Mouse (Mus musculus): ENCODE results near the gene Hist1h2bg. TPM values are rescaled to one million over a fixed set of nuclear protein-coding genes. Genes with fewer than 3 reads are reported as not detected.
"Not testable (repeated sequence)": the region's sequence is repeated elsewhere in the genome, so short reads cannot be mapped to it uniquely, and the experiment has no call there.

Gene Hist1h2bg
- polyA plus RNA-seq, 1 experiment from 2014 or later: 12.6 TPM

DNA sequence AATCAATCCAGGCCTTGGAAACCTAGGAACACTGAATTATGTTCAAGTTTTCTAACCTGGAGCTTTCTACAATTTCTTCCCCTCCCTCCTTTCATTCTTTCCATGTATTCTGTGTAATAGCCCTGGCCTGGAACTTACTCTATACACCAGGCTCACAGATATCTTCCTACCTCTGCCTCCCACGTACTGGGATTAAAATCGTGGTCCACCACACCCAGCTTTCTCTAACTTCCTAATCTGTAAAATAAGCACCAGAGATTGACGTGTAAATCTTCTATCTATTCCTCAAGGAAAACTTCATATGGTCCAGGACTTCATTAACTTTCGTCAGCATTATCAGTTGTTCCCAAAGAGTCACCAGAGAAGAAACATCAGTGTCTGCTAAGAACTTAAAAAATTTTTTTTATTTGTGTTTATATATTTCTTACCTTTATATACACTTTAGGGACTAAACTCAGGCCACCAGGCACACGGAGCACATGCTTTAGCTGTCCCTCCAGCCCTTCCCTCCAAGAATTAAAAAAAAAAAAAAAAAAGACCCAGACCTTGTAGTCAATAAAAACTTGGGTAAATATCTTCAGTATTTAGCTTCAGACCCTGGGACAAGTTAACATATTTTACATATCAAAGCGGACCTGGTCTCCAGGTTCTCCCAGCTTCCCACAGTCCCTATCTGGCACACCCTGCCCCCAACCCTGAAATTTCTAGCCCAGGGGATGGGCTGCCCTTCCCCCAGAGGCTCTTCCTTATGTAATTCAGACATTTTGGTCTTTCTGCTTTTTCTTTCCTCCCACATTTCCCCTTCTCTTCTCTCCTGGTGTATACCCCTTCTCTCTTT lies 11.2 kb downstream of the Hist1h2bg start:
- Histone ChIP-seq H3K27me3 (ENCODE audit: control insufficient read depth, insufficient read depth, low read length) (no peaks in the 10 kb centered on the region), H3K9ac (replicated peaks; ENCODE audit: low read depth, low read length) (peak overlapping the region; percentile 68), H3K9me3 (ENCODE audit: control insufficient read depth, low read depth, low read length) (no peaks in the 10 kb centered on the region), H3K36me3 (ENCODE audit: control insufficient read depth, insufficient read depth, low read length) (no peaks in the 10 kb centered on the region), H3K4me2 (replicated peaks; ENCODE audit: low read depth, low read length) (peak overlapping the region; percentile 83), H3K4me3 (ENCODE audit: low read depth, low read length) (peak overlapping the region; percentile 47), H3K4me1 (ENCODE audit: control insufficient read depth, insufficient read depth, low read length) (peaks cover 21% of the 10 kb centered on the region; the same call in 1 of the 2 replicates), H3K27ac (ENCODE audit: low read length) (peak overlapping the region; percentile 96)
- WGBS: 5% methylated on average over 6 of the region's 6 CpGs
- ATAC-seq (ENCODE audit: insufficient number of reproducible peaks, insufficient read depth, low FRiP score, low read depth): no peak

DNA sequence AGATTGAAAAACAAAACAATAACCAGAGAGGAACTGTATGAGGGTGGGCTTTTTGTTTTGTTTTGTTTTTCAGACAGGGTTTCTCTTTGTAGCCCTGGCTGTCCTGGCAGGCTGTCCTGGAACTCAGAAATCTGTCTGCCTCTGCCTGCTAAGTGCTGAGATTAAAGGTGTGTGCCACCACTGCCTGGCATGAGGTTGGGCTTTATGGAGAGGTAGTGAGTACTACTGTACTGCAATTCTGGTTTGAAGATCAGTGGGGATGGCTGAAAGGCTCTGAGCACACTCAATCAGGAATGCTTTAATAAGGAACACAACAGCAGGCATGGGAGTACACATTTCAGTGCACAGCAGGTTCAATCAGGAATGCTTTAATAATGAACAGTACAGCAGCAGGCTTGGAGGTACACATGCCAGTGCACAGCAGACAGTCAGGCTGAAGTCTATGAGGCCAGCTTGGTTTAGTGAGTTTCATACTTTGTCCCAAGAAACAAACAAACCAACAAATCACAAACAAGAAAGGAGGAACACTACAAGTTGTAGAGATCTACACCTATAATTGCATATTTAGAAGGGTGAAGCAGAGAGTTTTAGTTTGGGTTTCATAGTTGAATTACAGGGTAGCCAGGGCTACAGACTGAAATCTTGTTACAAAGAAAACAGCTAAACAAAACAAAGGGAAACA lies 12.3 kb downstream of the Hist1h2bg start:
- Histone ChIP-seq H3K27ac (ENCODE audit: low read length) (peak overlapping the region; percentile 96; the same call in 1 of the 2 replicates), H3K4me3 (ENCODE audit: low read depth, low read length) (no peak overlapping the region), H3K9ac (replicated peaks; ENCODE audit: low read depth, low read length) (0 out of 2 replicates have a peak overlapping the region, but pooled peaks have one; percentile 11)

DNA sequence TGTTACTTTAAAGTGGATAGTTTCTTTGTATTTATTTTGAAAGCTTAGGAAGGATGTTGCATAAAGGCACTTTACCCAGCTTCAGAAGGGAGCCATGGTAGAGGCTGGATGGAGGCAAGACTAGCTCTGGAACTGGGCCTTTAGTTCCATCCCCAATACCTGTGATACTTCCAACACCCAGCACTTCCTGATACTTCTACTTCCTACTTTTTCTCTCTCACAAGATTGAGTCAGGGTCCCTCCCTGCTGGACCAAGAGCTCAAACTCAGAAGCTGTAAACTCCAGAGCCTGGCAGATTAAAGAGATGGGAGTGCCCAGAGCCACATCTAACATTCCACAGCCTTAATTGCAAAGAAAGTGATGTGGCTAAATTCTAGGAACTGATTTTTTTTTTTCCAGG lies 13.1 kb downstream of the Hist1h2bg start:
- no peak for ATAC-seq (ENCODE audit: insufficient number of reproducible peaks, insufficient read depth, low FRiP score, low read depth)
- no peaks in the 10 kb centered on the region for H3K9me3 ChIP-seq (ENCODE audit: control insufficient read depth, low read depth, low read length)
- peak overlapping the region; percentile 69 for H3K4me2 ChIP-seq (replicated peaks; ENCODE audit: low read depth, low read length)
- no peaks in the 10 kb centered on the region for H3K27me3 ChIP-seq (ENCODE audit: control insufficient read depth, insufficient read depth, low read length)
- no peaks in the 10 kb centered on the region for H3K36me3 ChIP-seq (ENCODE audit: control insufficient read depth, insufficient read depth, low read length)
- peak overlapping the region; percentile 38 for H3K4me3 ChIP-seq (ENCODE audit: low read depth, low read length)
- H3K27ac ChIP-seq (ENCODE audit: low read length): peak overlapping the region; percentile 96
- H3K9ac ChIP-seq (replicated peaks; ENCODE audit: low read depth, low read length): peak overlapping the region; percentile 60
- H3K4me1 ChIP-seq (ENCODE audit: control insufficient read depth, insufficient read depth, low read length): peaks cover 21% of the 10 kb centered on the region; the same call in 1 of the 2 replicates

More for the DNA sequence above, 12.3 kb downstream of the Hist1h2bg start:
- no peak for ATAC-seq (ENCODE audit: insufficient number of reproducible peaks, insufficient read depth, low FRiP score, low read depth)
- H3K27me3 ChIP-seq (ENCODE audit: control insufficient read depth, insufficient read depth, low read length): no peaks in the 10 kb centered on the region
- H3K9me3 ChIP-seq (ENCODE audit: control insufficient read depth, low read depth, low read length): no peaks in the 10 kb centered on the region
- no peaks in the 10 kb centered on the region for H3K36me3 ChIP-seq (ENCODE audit: control insufficient read depth, insufficient read depth, low read length)
- no peak overlapping the region for H3K4me2 ChIP-seq (replicated peaks; ENCODE audit: low read depth, low read length)
- H3K4me1 ChIP-seq (ENCODE audit: control insufficient read depth, insufficient read depth, low read length): peaks cover 21% of the 10 kb centered on the region; the same call in 1 of the 2 replicates

DNA sequence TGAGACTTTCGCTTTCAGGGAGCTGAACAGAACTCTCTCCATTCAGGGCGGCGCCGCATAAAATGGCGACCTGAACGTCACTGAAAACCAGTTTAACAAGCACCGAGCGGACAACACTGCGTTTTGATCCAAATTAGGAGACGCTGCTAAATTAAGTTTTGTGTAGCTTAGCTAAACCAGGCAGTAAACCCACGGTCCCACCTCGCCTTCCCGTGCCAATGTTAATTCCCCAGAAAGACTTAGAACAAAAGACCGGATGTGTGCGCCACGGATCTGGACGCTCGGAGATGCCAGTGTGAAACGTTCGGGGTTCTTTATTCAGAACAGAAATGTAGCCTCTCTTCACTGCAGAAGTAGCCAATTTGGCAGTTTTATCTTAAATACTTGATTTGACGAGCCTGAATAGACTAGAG lies 13.8 kb downstream of the Hist1h2bg start:
- peak overlapping the region; percentile 60 for H3K9ac ChIP-seq (replicated peaks; ENCODE audit: low read depth, low read length)
- H3K27me3 ChIP-seq (ENCODE audit: control insufficient read depth, insufficient read depth, low read length): no peaks in the 10 kb centered on the region
- H3K9me3 ChIP-seq (ENCODE audit: control insufficient read depth, low read depth, low read length): no peaks in the 10 kb centered on the region
- 0 out of 2 replicates have a peak, but pooled peaks have one; percentile 15 for ATAC-seq (ENCODE audit: insufficient number of reproducible peaks, insufficient read depth, low FRiP score, low read depth)
- H3K4me3 ChIP-seq (ENCODE audit: low read depth, low read length): peak overlapping the region; percentile 38
- H3K27ac ChIP-seq (ENCODE audit: low read length): peak overlapping the region; percentile 96
- H3K4me1 ChIP-seq (ENCODE audit: control insufficient read depth, insufficient read depth, low read length): peaks cover 21% of the 10 kb centered on the region; the same call in 1 of the 2 replicates
- H3K36me3 ChIP-seq (ENCODE audit: control insufficient read depth, insufficient read depth, low read length): no peaks in the 10 kb centered on the region
- peak overlapping the region; percentile 69 for H3K4me2 ChIP-seq (replicated peaks; ENCODE audit: low read depth, low read length)
- WGBS: under 1% methylated on average over 21 of the region's 21 CpGs

DNA sequence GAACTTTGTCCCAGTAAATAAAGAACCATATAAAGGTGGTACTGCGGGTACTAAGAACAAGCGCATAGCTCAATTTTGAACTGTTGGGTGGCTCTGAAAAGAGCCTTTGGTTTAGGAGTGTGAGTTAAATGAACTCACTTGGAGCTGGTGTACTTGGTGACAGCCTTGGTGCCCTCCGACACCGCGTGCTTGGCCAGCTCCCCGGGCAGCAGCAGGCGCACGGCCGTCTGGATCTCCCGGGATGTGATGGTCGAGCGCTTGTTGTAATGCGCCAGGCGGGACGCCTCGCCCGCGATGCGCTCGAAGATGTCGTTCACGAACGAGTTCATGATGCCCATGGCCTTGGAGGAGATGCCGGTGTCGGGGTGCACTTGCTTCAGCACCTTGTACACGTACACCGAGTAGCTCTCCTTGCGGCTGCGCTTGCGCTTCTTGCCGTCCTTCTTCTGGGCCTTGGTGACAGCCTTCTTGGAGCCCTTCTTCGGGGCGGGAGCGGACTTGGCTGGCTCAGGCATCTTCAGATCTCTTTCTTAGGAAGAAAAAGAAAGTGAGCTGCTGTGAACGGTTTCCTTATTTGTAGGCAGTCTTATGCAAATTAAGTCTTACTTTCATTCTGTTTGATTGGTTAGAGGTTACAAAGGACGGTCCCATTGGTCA lies 14.4 kb downstream of the Hist1h2bg start:
- not testable (repeated sequence) for H3K27me3 ChIP-seq (ENCODE audit: control insufficient read depth, insufficient read depth, low read length); H3K9me3 ChIP-seq (ENCODE audit: control insufficient read depth, low read depth, low read length); H3K36me3 ChIP-seq (ENCODE audit: control insufficient read depth, insufficient read depth, low read length)
- H3K4me2 ChIP-seq (replicated peaks; ENCODE audit: low read depth, low read length): peak overlapping the region; percentile 69
- peak overlapping the region; percentile 60 for H3K9ac ChIP-seq (replicated peaks; ENCODE audit: low read depth, low read length)
- peaks cover 21% of the 10 kb centered on the region; the same call in 1 of the 2 replicates for H3K4me1 ChIP-seq (ENCODE audit: control insufficient read depth, insufficient read depth, low read length)
- peak; percentile 87 for ATAC-seq (ENCODE audit: insufficient number of reproducible peaks, insufficient read depth, low FRiP score, low read depth)
- H3K27ac ChIP-seq (ENCODE audit: low read length): peak overlapping the region; percentile 96
- under 1% methylated on average over 29 of the region's 36 CpGs for WGBS
- peak overlapping the region; percentile 38 for H3K4me3 ChIP-seq (ENCODE audit: low read depth, low read length)

DNA sequence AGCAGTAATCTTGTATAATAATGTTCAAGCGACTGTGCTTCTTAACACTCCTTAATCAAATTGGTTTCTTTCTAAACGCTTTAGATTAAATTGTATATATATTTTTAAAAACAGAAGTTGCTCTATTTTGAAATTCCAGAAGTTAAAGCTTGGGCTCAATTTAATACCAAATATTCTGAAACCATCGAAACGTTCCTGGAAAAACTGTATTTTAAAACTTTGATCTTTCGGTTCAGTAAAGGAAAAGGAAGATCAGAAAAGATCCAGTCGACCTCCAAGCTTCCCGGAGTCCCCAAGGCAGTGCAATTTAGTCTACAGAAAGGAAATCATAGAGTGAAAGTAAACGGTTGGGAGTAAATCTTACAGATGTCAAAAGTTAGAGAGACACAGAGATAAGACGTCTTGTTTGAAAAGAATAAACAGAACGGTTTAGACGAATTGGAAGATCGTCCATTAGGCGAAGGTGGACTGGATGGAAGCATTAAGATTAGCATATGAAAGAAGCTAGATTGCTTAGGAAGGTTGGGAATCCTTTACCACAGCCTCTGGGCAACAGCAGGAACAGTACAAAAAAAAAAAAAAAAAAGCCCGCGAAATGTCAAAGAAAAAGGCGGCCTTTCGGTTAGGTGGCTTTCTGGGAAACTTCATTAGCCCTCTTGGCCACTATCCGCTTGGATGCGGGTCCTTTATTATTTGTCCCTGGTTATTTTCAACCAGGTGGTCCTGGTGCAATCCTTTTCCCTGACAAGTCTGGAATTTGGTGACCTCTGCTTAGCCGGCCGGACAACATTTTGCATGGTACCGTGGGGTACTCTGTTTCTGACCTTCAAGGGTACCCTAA lies 15.1 kb downstream of the Hist1h2bg start:
- WGBS: under 1% methylated on average over 21 of the region's 22 CpGs
- peak overlapping the region; percentile 31; the same call in 1 of the 2 replicates for H3K9ac ChIP-seq (replicated peaks; ENCODE audit: low read depth, low read length)
- H3K36me3 ChIP-seq (ENCODE audit: control insufficient read depth, insufficient read depth, low read length): no peaks in the 10 kb centered on the region
- peak overlapping the region; percentile 38 for H3K4me3 ChIP-seq (ENCODE audit: low read depth, low read length)
- H3K4me1 ChIP-seq (ENCODE audit: control insufficient read depth, insufficient read depth, low read length): peaks cover 18% of the 10 kb centered on the region; the same call in 1 of the 2 replicates
- H3K27ac ChIP-seq (ENCODE audit: low read length): peak overlapping the region; percentile 98
- no peaks in the 10 kb centered on the region for H3K9me3 ChIP-seq (ENCODE audit: control insufficient read depth, low read depth, low read length)
- H3K4me2 ChIP-seq (replicated peaks; ENCODE audit: low read depth, low read length): peak overlapping the region; percentile 69
- H3K27me3 ChIP-seq (ENCODE audit: control insufficient read depth, insufficient read depth, low read length): no peaks in the 10 kb centered on the region
- ATAC-seq (ENCODE audit: insufficient number of reproducible peaks, insufficient read depth, low FRiP score, low read depth): no peak

DNA sequence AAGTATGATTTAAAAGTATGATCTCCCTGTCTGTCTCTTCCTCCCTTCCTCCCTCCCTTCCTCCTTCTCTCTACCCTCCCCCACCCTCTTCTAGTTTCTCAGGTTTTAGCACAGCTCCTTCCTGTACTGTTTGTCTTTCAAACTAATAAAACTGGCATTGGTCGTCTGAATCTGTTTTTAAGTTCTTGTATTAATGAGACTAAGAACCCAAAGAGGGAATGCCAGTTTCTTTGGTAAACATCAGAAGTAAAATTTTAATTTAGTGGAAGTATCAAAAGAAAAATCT lies 15.7 kb downstream of the Hist1h2bg start:
- Histone ChIP-seq H3K36me3 (ENCODE audit: control insufficient read depth, insufficient read depth, low read length) (no peaks in the 10 kb centered on the region), H3K4me3 (ENCODE audit: low read depth, low read length) (peak overlapping the region; percentile 38), H3K4me2 (replicated peaks; ENCODE audit: low read depth, low read length) (peak overlapping the region; percentile 69), H3K9ac (replicated peaks; ENCODE audit: low read depth, low read length) (peak overlapping the region; percentile 31; the same call in 1 of the 2 replicates), H3K4me1 (ENCODE audit: control insufficient read depth, insufficient read depth, low read length) (peaks cover 18% of the 10 kb centered on the region; the same call in 1 of the 2 replicates), H3K27me3 (ENCODE audit: control insufficient read depth, insufficient read depth, low read length) (no peaks in the 10 kb centered on the region), H3K9me3 (ENCODE audit: control insufficient read depth, low read depth, low read length) (no peaks in the 10 kb centered on the region), H3K27ac (ENCODE audit: low read length) (peak overlapping the region; percentile 98)
- no peak for ATAC-seq (ENCODE audit: insufficient number of reproducible peaks, insufficient read depth, low FRiP score, low read depth)
- WGBS: 4% methylated on average over 1 of the region's 1 CpGs

Measured in stomach, embryonic 14.5 days (tissue).